Mouse (Mus musculus) limb, embryonic 13.5 days (tissue): ENCODE data around the gene Gm7697. TPM values are rescaled to one million over a fixed set of nuclear protein-coding genes. Genes with fewer than 3 reads are reported as not detected.
"Not testable (repeated sequence)": the region's sequence is repeated elsewhere in the genome, so short reads cannot be mapped to it uniquely, and the experiment has no call there.

Source experiments
- ATAC-seq: fragments of 200-750 bp; cut with Nextera tagmentation; 2 replicates; pipeline ENCODE4 v1.8.0; 2017; ENCODE audit warnings: low read depth, moderate number of reproducible peaks, moderate TSS enrichment; ENCODE audit not compliant: low FRiP score
- H3K27ac ChIP-seq: fragments of 300-500 bp; sonication (generic); 2 replicates; pipeline ENCODE4 v1.5.1; 2015; ENCODE audit warnings: inconsistent platforms, mild to moderate bottlenecking, moderate library complexity
- H3K27me3 ChIP-seq: fragments of 300-500 bp; sonication (generic); 2 replicates; pipeline ENCODE4 v1.6.1; 2015; ENCODE audit warnings: mild to moderate bottlenecking, inconsistent platforms
- H3K36me3 ChIP-seq: fragments of 300-500 bp; sonication (generic); 2 replicates; pipeline ENCODE4 v1.6.1; 2015; ENCODE audit warnings: inconsistent platforms, mild to moderate bottlenecking, moderate library complexity
- H3K4me1 ChIP-seq: fragments of 300-500 bp; sonication (generic); 2 replicates; pipeline ENCODE4 v1.6.1; 2015; ENCODE audit warnings: inconsistent platforms
- H3K4me2 ChIP-seq: fragments of 300-500 bp; sonication (generic); replicated peaks from 2 replicates; pipeline ENCODE4 v1.6.1; 2015; ENCODE audit warnings: inconsistent platforms, mild to moderate bottlenecking, moderate library complexity
- H3K4me3 ChIP-seq: fragments of 300-500 bp; sonication (generic); 2 replicates; pipeline ENCODE4 v1.5.1; 2015; ENCODE audit warnings: moderate library complexity, mild to moderate bottlenecking, inconsistent platforms
- H3K9ac ChIP-seq: fragments of 300-500 bp; sonication (generic); 2 replicates; pipeline ENCODE4 v1.6.1; 2015; ENCODE audit warnings: mild to moderate bottlenecking, inconsistent platforms
- H3K9me3 ChIP-seq: fragments of 300-500 bp; sonication (generic); 2 replicates; pipeline ENCODE4 v1.6.1; 2016; ENCODE audit warnings: inconsistent platforms
- WGBS: fragments of 180-500 bp; shearing (Covaris S2); methylation state at CpG from one replicate; pipeline ENCODE4 v1.1.7; 2015; 5-methylcytosine and 5-hydroxymethylcytosine counted together
- polyA plus RNA-seq: library from polyadenylated mRNA; unstranded; fragments of >200 nt; fragmentation: Nextera tagmentation; extraction: Ambion mirVana; gene quantifications from 2 replicates; pipeline ENCODE4 v1.2.1, GENCODE M21; 2015

Gm7697 gene
- polyA plus RNA-seq = not detected in 2 replicates

DNA sequence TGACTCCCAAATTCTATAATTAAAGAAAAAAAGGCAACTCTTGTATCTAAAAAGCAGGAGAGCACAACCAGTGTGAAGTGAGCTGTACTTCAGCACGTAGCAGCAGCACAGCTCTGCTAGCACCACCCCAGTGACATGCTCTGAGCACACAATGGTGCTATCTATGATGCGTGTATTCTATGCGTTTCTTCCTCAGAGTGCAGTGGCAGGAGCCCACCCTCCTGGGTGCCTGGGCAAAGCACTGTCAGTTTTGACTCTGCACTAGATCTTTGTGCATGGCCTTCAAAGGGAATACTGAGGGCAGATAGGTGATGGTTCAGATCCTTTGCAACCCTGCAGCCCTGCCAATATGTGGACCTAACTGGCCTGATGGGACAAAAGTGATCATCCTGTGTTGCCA lies at the start of gene Gm7697:
TSS of gene Gm7697 (minus strand) at position 101 of the 400 bp plus-strand sequence.
- not testable (repeated sequence) for H3K27ac ChIP-seq, H3K4me3 ChIP-seq, H3K27me3 ChIP-seq, ATAC-seq, H3K4me1 ChIP-seq, H3K36me3 ChIP-seq, H3K9ac ChIP-seq, H3K4me2 ChIP-seq, H3K9me3 ChIP-seq
- WGBS = 97% methylated on average over 2 of the region's 3 CpGs

GRCm38 (mm10) chr8:69551249-69551648 lies 28.5 kb upstream of the Gm7697 start:
- not testable (repeated sequence) for H3K4me1 ChIP-seq, H3K4me3 ChIP-seq, H3K27ac ChIP-seq, H3K4me2 ChIP-seq, ATAC-seq, H3K27me3 ChIP-seq, H3K9ac ChIP-seq, H3K36me3 ChIP-seq, H3K9me3 ChIP-seq
- WGBS = 43% methylated on average over 2 of the region's 2 CpGs

- not testable (repeated sequence) for H3K4me1 ChIP-seq, ATAC-seq, H3K4me3 ChIP-seq, H3K9me3 ChIP-seq, H3K36me3 ChIP-seq, H3K9ac ChIP-seq, H3K4me2 ChIP-seq, H3K27ac ChIP-seq, H3K27me3 ChIP-seq
- WGBS = 10% methylated on average over 8 of the region's 8 CpGs
Measured at GRCm38 (mm10) chr8:69549556-69549955, 26.8 kb upstream of the Gm7697 start.

GRCm38 (mm10) chr8:69548114-69548513 lies 25.3 kb upstream of the Gm7697 start:
- not testable (repeated sequence) for H3K36me3 ChIP-seq, ATAC-seq

DNA sequence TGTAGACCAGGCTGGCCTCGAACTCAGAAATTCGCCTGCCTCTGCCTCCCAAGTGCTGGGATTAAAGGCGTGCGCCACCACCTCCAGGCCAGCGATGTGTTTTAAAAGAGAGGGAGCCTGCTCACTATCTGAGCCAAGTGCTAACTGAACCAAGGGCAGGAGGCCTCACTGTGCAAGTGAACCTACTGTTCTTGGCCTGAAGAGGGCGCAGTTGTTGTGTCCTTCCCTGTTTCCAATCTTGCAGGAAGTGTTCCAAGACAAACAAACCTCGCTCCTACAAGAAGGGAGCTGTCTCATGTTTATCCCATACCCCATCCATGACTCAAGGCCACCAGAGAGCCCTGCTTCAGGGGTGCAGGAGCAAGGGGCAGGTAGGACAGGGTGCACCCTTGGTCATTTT lies 24.4 kb upstream of the Gm7697 start:
- H3K9me3 ChIP-seq = not testable (repeated sequence)
- 62% methylated on average over 7 of the region's 7 CpGs for WGBS

More at GRCm38 (mm10) chr8:69548114-69548513, 25.3 kb upstream of the Gm7697 start:
- H3K9ac ChIP-seq, H3K4me3 ChIP-seq, H3K4me2 ChIP-seq, H3K27me3 ChIP-seq, H3K4me1 ChIP-seq, H3K9me3 ChIP-seq, H3K27ac ChIP-seq: not testable (repeated sequence)
- 89% methylated on average over 3 of the region's 3 CpGs for WGBS

GRCm38 (mm10) chr8:69545020-69545419 lies 22.2 kb upstream of the Gm7697 start:
- not testable (repeated sequence) for H3K9ac ChIP-seq, H3K4me1 ChIP-seq, H3K9me3 ChIP-seq, H3K4me2 ChIP-seq, H3K27ac ChIP-seq, H3K27me3 ChIP-seq, H3K36me3 ChIP-seq, H3K4me3 ChIP-seq, ATAC-seq
- 44% methylated on average over 1 of the region's 1 CpGs for WGBS

More for the DNA sequence above, 24.4 kb upstream of the Gm7697 start:
- not testable (repeated sequence) for H3K4me1 ChIP-seq, H3K27me3 ChIP-seq, H3K4me3 ChIP-seq, H3K9ac ChIP-seq, H3K36me3 ChIP-seq, H3K27ac ChIP-seq, H3K4me2 ChIP-seq, ATAC-seq

DNA sequence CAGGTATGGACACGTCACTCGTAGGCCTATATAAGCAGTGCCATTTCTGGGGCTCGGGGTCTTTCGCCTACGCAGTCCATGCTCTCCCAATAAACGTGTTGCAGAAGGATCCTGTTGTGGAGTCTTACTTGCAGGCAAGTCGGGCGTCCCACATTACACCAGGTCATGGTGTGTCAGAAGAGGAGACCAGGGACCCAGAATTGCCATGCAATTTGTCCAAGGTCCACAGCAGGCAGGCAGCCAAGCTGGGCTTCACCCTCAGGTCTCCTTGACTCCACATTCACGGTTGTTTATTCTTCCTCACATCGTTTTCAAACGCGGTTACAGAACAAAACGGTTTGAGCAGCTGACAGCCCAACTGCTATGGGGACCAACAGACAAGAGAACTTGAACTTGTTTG lies 21.7 kb upstream of the Gm7697 start:
- not testable (repeated sequence) for H3K9ac ChIP-seq, H3K4me2 ChIP-seq, H3K27me3 ChIP-seq, H3K4me3 ChIP-seq, H3K27ac ChIP-seq, H3K4me1 ChIP-seq, H3K9me3 ChIP-seq, ATAC-seq, H3K36me3 ChIP-seq
- WGBS = 94% methylated on average over 13 of the region's 13 CpGs

DNA sequence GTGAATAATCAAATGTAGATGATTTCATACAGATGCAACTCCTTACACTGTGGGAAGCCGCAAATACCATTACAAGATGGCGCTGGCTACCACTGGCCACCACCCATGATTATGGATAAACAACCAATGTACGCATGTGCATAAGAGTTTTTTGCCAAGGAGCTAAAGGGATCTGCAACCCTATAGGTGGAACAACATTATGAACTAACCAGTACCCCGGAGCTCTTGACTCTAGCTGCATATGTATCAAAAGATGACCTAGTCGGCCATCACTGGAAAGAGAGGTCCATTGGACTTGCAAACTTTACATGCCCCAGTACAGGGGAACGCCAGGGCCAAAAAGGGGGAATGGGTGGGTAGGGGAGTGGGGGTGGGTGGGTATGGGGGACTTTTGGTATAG lies 21.2 kb upstream of the Gm7697 start:
- H3K9ac ChIP-seq, H3K4me3 ChIP-seq, H3K27me3 ChIP-seq, H3K27ac ChIP-seq, H3K36me3 ChIP-seq, H3K9me3 ChIP-seq, H3K4me2 ChIP-seq, ATAC-seq, H3K4me1 ChIP-seq: not testable (repeated sequence)
- WGBS = 90% methylated on average over 6 of the region's 6 CpGs

GRCm38 (mm10) chr8:69540764-69541163 lies 18.0 kb upstream of the Gm7697 start:
- 85% methylated on average over 7 of the region's 7 CpGs for WGBS
- H3K27me3 ChIP-seq = not testable (repeated sequence)

GRCm38 (mm10) chr8:69540331-69540730 lies 17.6 kb upstream of the Gm7697 start:
- not testable (repeated sequence) for H3K9me3 ChIP-seq, H3K4me3 ChIP-seq, H3K27ac ChIP-seq, H3K4me2 ChIP-seq, H3K36me3 ChIP-seq, H3K9ac ChIP-seq, H3K27me3 ChIP-seq, ATAC-seq, H3K4me1 ChIP-seq
- WGBS = 48% methylated on average over 1 of the region's 1 CpGs

More at GRCm38 (mm10) chr8:69540764-69541163, 18.0 kb upstream of the Gm7697 start:
- not testable (repeated sequence) for H3K27ac ChIP-seq, H3K36me3 ChIP-seq, H3K9ac ChIP-seq, H3K9me3 ChIP-seq, H3K4me3 ChIP-seq, H3K4me1 ChIP-seq, ATAC-seq, H3K4me2 ChIP-seq

GRCm38 (mm10) chr8:69474946-69475345 lies 47.8 kb downstream of the Gm7697 start:
- not testable (repeated sequence) for H3K27ac ChIP-seq, H3K9me3 ChIP-seq, H3K27me3 ChIP-seq, H3K9ac ChIP-seq, H3K36me3 ChIP-seq, H3K4me1 ChIP-seq, H3K4me2 ChIP-seq, H3K4me3 ChIP-seq, ATAC-seq
- 81% methylated on average over 3 of the region's 3 CpGs for WGBS

GRCm38 (mm10) chr8:69453465-69453864 lies 69.3 kb downstream of the Gm7697 start, which contains the start of gene Gm9495:
Gene Gm9495, minus strand, starts transcription at chr8:69453565.
- not testable (repeated sequence) for H3K27ac ChIP-seq, H3K9ac ChIP-seq, H3K36me3 ChIP-seq, ATAC-seq, H3K4me2 ChIP-seq, H3K27me3 ChIP-seq, H3K4me1 ChIP-seq, H3K4me3 ChIP-seq, H3K9me3 ChIP-seq
- WGBS = 91% methylated on average over 2 of the region's 3 CpGs
